Mouse (Mus musculus) adrenal gland, postnatal 10 days (tissue): ENCODE data around the gene Hoxc5. TPM values are rescaled to one million over a fixed set of nuclear protein-coding genes. Genes with fewer than 3 reads are reported as not detected.

Experiments used
- DNase-seq: peaks from one replicate; pipeline ENCODE4 v3.0.0; 2021; ENCODE audit warnings: mixed read lengths
- total RNA-seq, 2 experiments: library from RNA; stranded (reverse); gene quantifications; 2 replicates each; pipeline ENCODE4 v1.2.3; 2021

Hoxc5 gene
- total RNA-seq, 2 experiments from 2014 or later: 5.5 to 6.9 TPM

- DNase-seq: no peak
These were observed 21.8 kb upstream of the Hoxc5 start for GRCm38 (mm10) chr15:102945185-102946077.

GRCm38 (mm10) chr15:102947276-102947675, 20.0 kb upstream of the Hoxc5 start:
- DNase-seq: no peak

- no peak for DNase-seq
These were observed 18.4 kb upstream of the Hoxc5 start for GRCm38 (mm10) chr15:102948842-102949241.

DNA sequence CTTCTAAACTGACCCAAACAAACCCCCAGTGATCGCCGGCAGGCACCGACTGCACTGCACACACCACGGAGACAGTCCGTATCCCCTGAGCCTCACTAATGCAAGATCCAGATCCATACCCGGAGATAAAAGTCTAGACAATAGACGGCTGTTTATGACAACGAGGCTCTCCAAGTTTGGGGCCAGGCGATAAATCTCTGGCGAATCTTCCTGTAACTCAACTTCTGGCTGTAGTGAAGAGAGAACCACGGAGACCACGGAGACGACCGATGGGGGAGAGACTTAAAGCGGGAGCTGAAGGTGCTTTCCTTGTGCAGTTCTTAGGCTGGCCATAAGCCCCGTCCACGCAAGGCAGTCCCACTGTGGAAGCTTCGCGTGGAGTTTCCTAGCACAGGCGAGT, 17.5 kb upstream of the Hoxc5 start:
- no peak for DNase-seq

DNA sequence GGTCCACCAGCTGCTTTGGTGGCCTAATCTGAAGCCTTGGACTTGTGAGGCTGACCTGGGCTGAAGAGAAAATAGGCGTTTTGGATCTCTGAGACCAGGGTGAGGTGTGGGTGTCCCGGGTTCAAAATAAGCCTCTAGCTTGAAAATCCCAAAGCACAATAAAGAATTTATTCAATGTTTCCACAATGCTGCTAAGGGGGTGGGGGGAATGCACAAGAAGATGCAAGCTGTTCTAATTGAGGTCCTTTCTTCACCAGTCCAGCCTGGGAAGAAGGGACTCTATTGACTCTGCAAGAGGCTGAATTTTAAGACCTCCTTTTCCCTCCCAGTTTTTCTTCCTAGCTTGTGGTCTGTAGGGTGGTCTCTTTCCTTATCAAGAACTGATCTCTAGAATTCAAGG, 16.4 kb upstream of the Hoxc5 start:
- DNase-seq: no peak

DNA sequence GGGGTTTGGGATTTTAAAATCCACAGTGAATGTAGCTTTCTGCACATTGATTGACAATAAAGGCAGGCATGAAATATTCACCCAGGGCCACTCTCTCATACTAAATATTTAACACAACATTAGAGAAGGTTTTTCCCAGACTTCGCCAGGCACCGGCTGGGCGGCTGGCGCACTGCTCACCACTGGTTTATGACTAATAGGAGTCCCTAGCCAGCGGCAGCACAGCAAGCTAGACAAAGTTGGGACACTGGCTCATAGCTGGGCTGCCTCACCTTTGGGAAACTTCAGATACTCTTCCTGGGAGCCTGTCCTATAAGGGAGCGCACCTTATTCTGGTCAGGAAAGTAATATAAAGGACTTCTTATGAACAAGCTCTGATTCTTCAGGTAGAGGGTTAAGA, 13.7 kb upstream of the Hoxc5 start:
- DNase-seq: no peak

- DNase-seq: no peak
These were observed 12.8 kb upstream of the Hoxc5 start, which contains the start of gene Hoxc11 for GRCm38 (mm10) chr15:102954192-102955006. Gene Hoxc11, plus strand, starts transcription at chr15:102954427.

- no peak for DNase-seq
These were observed 12.2 kb upstream of the Hoxc5 start for GRCm38 (mm10) chr15:102955007-102955382.

DNA sequence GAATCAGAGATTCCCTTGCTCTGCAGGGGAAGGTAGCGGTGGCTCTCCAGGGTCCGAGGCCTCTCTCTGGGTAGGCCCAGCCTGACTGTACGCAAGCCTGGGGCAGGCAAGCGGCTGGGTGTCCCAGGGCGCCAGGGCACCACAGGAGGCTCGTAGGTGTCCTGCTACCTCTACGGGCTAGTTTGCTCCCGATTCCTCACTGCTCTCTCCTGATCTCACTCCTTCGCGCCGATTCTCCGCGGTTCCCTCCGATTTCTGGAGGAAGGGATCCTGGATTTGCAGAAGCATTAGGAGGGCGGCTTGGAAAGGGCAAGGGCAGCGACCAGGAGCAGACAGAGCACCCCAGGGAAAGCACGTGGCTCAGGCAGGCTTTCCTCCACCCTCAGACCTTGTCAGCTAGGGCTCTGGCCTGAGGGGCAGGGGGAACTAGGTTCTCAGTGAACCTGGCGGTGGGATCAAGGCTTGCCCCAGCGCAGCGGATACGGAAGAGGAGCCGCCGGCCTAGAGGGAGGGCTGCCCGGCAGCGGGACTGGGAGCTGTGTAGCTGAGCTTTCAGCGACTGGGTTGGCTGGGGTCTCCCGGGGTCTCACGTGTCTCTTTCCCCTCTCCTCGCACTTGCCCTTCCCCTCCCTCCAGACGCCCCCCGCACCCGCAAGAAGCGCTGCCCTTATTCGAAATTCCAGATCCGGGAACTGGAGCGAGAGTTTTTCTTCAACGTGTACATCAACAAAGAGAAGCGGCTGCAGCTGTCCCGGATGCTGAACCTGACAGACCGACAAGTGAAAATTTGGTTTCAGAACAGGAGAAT, 11.2 kb upstream of the Hoxc5 start:
- DNase-seq: no peak

- no peak for DNase-seq
These were observed 10.3 kb upstream of the Hoxc5 start for GRCm38 (mm10) chr15:102956906-102957305.

GRCm38 (mm10) chr15:102959663-102960191, 7.5 kb upstream of the Hoxc5 start:
- no peak for DNase-seq

DNA sequence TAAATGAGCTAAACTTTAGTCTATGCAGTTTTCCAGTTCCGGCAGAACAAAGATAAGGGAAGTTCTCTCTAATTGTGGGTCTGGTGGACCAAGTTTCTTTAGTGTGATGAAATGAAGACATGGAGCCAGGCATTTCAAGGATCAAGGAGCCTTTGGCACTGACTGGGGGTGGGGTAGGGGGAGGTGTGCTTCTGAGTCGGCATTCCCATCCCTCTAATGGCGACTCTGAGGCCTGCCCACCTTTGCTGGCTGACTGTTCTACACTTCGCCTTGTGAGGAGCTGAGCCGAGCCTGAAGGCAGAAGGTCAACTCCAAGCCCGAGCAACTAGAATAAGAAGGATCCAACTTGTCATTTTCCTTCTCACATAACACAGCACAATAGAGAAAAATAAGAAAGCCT, 5.5 kb upstream of the Hoxc5 start:
- no peak for DNase-seq

GRCm38 (mm10) chr15:102962492-102962891, 4.8 kb upstream of the Hoxc5 start:
- no peak for DNase-seq

- no peak for DNase-seq
These were observed 4.0 kb upstream of the Hoxc5 start for GRCm38 (mm10) chr15:102963259-102963658.

GRCm38 (mm10) chr15:102963671-102964640, 3.3 kb upstream of the Hoxc5 start:
- no peak for DNase-seq

- no peak for DNase-seq
These were observed 2.0 kb upstream of the Hoxc5 start for GRCm38 (mm10) chr15:102965003-102965891.

- DNase-seq: peak; percentile 90
These were observed 1.1 kb upstream of the Hoxc5 start for GRCm38 (mm10) chr15:102965892-102966775.

DNA sequence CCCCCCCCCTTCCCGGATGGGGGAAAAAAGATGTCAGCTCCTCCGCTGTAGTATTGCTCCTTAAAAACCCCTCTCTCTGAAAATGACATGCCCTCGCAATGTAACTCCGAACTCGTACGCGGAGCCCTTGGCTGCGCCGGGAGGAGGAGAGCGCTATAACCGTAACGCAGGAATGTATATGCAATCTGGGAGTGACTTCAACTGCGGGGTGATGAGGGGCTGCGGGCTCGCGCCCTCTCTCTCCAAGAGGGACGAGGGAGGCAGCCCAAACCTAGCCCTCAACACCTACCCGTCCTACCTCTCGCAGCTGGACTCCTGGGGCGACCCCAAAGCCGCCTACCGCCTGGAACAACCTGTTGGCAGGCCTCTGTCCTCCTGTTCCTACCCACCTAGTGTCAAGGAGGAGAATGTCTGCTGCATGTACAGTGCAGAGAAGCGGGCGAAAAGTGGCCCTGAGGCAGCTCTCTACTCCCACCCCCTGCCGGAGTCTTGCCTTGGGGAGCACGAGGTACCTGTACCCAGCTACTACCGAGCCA, 399 bp upstream of the Hoxc5 start, which contains the start of gene Hoxc10:
Hoxc10 (plus strand) TSS at position 21 of the 536 bp plus-strand sequence.
- no peak for DNase-seq
